Mouse (Mus musculus) bone marrow, adult 2 months (tissue): ENCODE results near the gene Sema3e.
A peak's percentile ranks its signal among the peaks of the same experiment; 100 is the strongest.

Experiments
- CTCF ChIP-seq: fragments of 200-500 bp; IDR thresholded peaks from 2 replicates; pipeline ENCODE4 v1.5.1; 2011; ENCODE audit warnings: low read length, control low read depth; ENCODE audit not compliant: control insufficient read depth, insufficient read depth
- POLR2A ChIP-seq: fragments of 200-500 bp; IDR thresholded peaks from 2 replicates; pipeline ENCODE4 v1.6.1; 2011; ENCODE audit warnings: low read depth, mild to moderate bottlenecking, control low read depth, low read length, borderline replicate concordance; ENCODE audit not compliant: control insufficient read depth

- TF ChIP-seq CTCF (0 out of 2 replicates have a peak, but pooled peaks have one; percentile 6), POLR2A (no peak)
Observed at GRCm38 (mm10) chr5:14252583-14252982, 227.5 kb downstream of the Sema3e start.
